Mouse (Mus musculus) erythroblast, embryonic 14.5 days (primary cell): ENCODE results near the gene Tmem132d.

Source experiments
- GATA1 ChIP-seq: IDR thresholded peaks from 2 replicates; pipeline ENCODE4 v1.6.1; 2012; ENCODE audit warnings: low read length, inconsistent platforms, mixed read lengths
- TAL1 ChIP-seq: IDR thresholded peaks from 3 replicates; pipeline ENCODE4 v1.6.1; 2012; ENCODE audit warnings: low read length, inconsistent platforms, mixed read lengths

DNA sequence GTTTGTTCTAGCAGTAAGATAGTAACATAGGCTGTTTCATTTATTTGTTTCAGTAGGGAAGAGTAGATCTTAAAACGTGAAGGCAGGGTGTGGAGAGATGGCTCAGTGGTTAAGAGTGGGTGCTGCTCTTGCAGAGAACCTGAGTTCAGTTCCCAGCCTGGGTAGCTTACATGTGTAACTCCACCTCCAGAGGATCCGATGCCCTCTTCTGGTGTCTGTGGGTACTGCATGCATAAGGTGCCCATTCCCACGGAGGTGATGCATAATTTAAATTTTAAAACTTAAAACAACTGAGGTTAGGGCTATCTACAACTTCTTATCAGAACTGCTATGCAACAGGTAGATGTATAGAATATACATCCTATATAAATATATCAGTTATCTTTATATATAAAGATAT lies 40.5 kb downstream of the Tmem132d start:
- TF ChIP-seq GATA1 (no peak), TAL1 (no peak)
